8 mouse cellular contexts compared by ENCODE assay signal in genomic region chr11:5541799-5542481, GRCm38 (mm10). TPM values are rescaled to one million over a fixed set of nuclear protein-coding genes. Genes with fewer than 3 reads are reported as not detected.
A peak's percentile ranks its signal among the peaks of the same experiment; 100 is the strongest.
DNase-seq lines count a peak whose midpoint lies in the region; ATAC-seq lines count a peak whose summit lies in the region.

Gene Ccdc117, minus strand, starts transcription at chr11:5542187.

- peak; percentile 61 to 73 for DNase-seq in CD8-positive naive resting alpha-beta T cell, adult 2 months (ENCODE audit: low read depth in 2 of 2, low spot score in 2 of 2)
- peak; percentile 84 for DNase-seq in c-Kit-positive CD71-negative TER-119-negative erythroid progenitor cells, embryonic 14.5 days (ENCODE audit: low read depth)
- DNase-seq in forebrain, embryonic 10.5 days (ENCODE audit: extremely low spot score, low spot score): peak; percentile 91
- DNase-seq in kidney, postnatal 36 days: peak; percentile 96 to 97
- DNase-seq in telencephalon, adult 2 months (ENCODE audit: low read depth, low spot score): peak; percentile 94

- H3K4me1 ChIP-seq in forebrain, embryonic 10.5 days: peaks cover 30% of the 10 kb centered on the region
- peaks cover 15% of the 10 kb centered on the region for H3K4me1 ChIP-seq in heart, embryonic 15.5 days (replicated peaks)
- peaks cover 38% of the 10 kb centered on the region for H3K4me1 ChIP-seq in liver, embryonic 15.5 days (replicated peaks)
- peaks cover 12% of the 10 kb centered on the region for H3K4me1 ChIP-seq in neural tube, embryonic 12.5 days

- peak within 1 kb of the TSS; percentile 94 for H3K27ac ChIP-seq in forebrain, embryonic 10.5 days
- peak within 1 kb of the TSS; percentile 89 for H3K27ac ChIP-seq in heart, embryonic 15.5 days
- H3K27ac ChIP-seq in liver, embryonic 15.5 days (replicated peaks): peak within 1 kb of the TSS; percentile 90
- H3K27ac ChIP-seq in neural tube, embryonic 12.5 days: peak within 1 kb of the TSS; percentile 72; the same call in 1 of the 2 replicates

- WGBS in forebrain, embryonic 10.5 days: under 1% methylated on average over 65 of the region's 65 CpGs
- WGBS in heart, embryonic 15.5 days: under 1% methylated on average over 65 of the region's 65 CpGs
- under 1% methylated on average over 65 of the region's 65 CpGs for WGBS in liver, embryonic 15.5 days (ENCODE audit: insufficient replicate concordance)
- WGBS in neural tube, embryonic 12.5 days: under 1% methylated on average over 64 of the region's 65 CpGs

- ATAC-seq in heart, embryonic 15.5 days (replicated peaks; ENCODE audit: insufficient number of reproducible peaks, insufficient read depth, low FRiP score, low read depth): peak; percentile 99
- peak; percentile 97 for ATAC-seq in liver, embryonic 15.5 days (ENCODE audit: insufficient read depth)
- ATAC-seq in neural tube, embryonic 12.5 days (ENCODE audit: low FRiP score, low read depth): peak; percentile 99

- peak within 1 kb of the TSS; percentile 79 for H3K4me3 ChIP-seq in forebrain, embryonic 10.5 days
- H3K4me3 ChIP-seq in heart, embryonic 15.5 days: peak within 1 kb of the TSS; percentile 92
- H3K4me3 ChIP-seq in liver, embryonic 15.5 days (replicated peaks): peak within 1 kb of the TSS; percentile 88
- peak within 1 kb of the TSS; percentile 91 for H3K4me3 ChIP-seq in neural tube, embryonic 12.5 days

- peaks cover 30% of the 10 kb centered on the region for H3K36me3 ChIP-seq in forebrain, embryonic 10.5 days (replicated peaks)
- peaks cover 2% of the 10 kb centered on the region; the same call in 1 of the 2 replicates for H3K36me3 ChIP-seq in heart, embryonic 15.5 days
- peaks cover 16% of the 10 kb centered on the region for H3K36me3 ChIP-seq in liver, embryonic 15.5 days (replicated peaks)
- H3K36me3 ChIP-seq in neural tube, embryonic 12.5 days: 0 out of 2 replicates have a peak, but pooled peaks cover 5% of the 10 kb centered on the region

- peak within 1 kb of the TSS; percentile 78 for H3K4me2 ChIP-seq in heart, embryonic 15.5 days
- H3K4me2 ChIP-seq in liver, embryonic 15.5 days: peak within 1 kb of the TSS; percentile 88
- peak within 1 kb of the TSS; percentile 82 for H3K4me2 ChIP-seq in neural tube, embryonic 12.5 days (replicated peaks)

- H3K9me3 ChIP-seq in forebrain, embryonic 10.5 days: no peaks in the 10 kb centered on the region
- no peaks in the 10 kb centered on the region for H3K9me3 ChIP-seq in heart, embryonic 15.5 days (replicated peaks)
- H3K9me3 ChIP-seq in liver, embryonic 15.5 days (replicated peaks): no peaks in the 10 kb centered on the region
- H3K9me3 ChIP-seq in neural tube, embryonic 12.5 days: no peaks in the 10 kb centered on the region

- H3K27me3 ChIP-seq in forebrain, embryonic 10.5 days (ENCODE audit: poor library complexity, severe bottlenecking): no peaks in the 10 kb centered on the region
- no peaks in the 10 kb centered on the region for H3K27me3 ChIP-seq in heart, embryonic 15.5 days
- H3K27me3 ChIP-seq in liver, embryonic 15.5 days: no peaks in the 10 kb centered on the region
- H3K27me3 ChIP-seq in neural tube, embryonic 12.5 days (replicated peaks): no peaks in the 10 kb centered on the region

- peak within 1 kb of the TSS; percentile 91 for H3K9ac ChIP-seq in heart, embryonic 15.5 days
- peak within 1 kb of the TSS; percentile 78 for H3K9ac ChIP-seq in liver, embryonic 15.5 days
- peak within 1 kb of the TSS; percentile 84 for H3K9ac ChIP-seq in neural tube, embryonic 12.5 days

RNA-seq across cellular contexts. Expression of gene Ccdc117, which starts in this region (rescaled TPM):
- 21.5 and 27.2 TPM in 2 replicates for polyA plus RNA-seq in forebrain, embryonic 10.5 days (2016; fragmentation: Nextera tagmentation; extraction: Ambion mirVana)
- 10.9 and 13.1 TPM in 2 replicates for polyA plus RNA-seq in heart, embryonic 15.5 days (2015; fragmentation: Nextera tagmentation; extraction: Ambion mirVana)
- 8.1 and 8.8 TPM in 2 replicates for polyA plus RNA-seq in liver, embryonic 15.5 days (2015; fragmentation: Nextera tagmentation; extraction: Ambion mirVana)
- polyA plus RNA-seq in neural tube, embryonic 12.5 days (2016; fragmentation: Nextera tagmentation; extraction: Ambion mirVana): 22.3 and 23.5 TPM in 2 replicates

Comparison
In these comparisons a context has a peak if more than half of its experiments do, and no peak if none do; other contexts are left out.
1. Peak in every context shown above with its lines: DNase-seq, ATAC-seq, H3K4me3 ChIP-seq and H3K27ac ChIP-seq.